Mouse (Mus musculus) heart, embryonic 11.5 days (tissue): ENCODE data around the gene Pappa. TPM values are rescaled to one million over a fixed set of nuclear protein-coding genes. Genes with fewer than 3 reads are reported as not detected.

ENCODE experiments used
- ATAC-seq: fragments of 200-750 bp; cut with Nextera tagmentation; replicated peaks from 2 replicates; pipeline ENCODE4 v1.8.0; 2017; ENCODE audit warnings: moderate library complexity; ENCODE audit not compliant: insufficient number of reproducible peaks, low FRiP score, low TSS enrichment
- H3K27ac ChIP-seq: fragments of 300-500 bp; sonication (generic); 2 replicates; pipeline ENCODE4 v1.5.1; 2014; ENCODE audit warnings: mild to moderate bottlenecking, low read depth, low read length
- H3K27me3 ChIP-seq: fragments of 300-500 bp; sonication (generic); 2 replicates; pipeline ENCODE4 v1.6.1; 2014; ENCODE audit warnings: mild to moderate bottlenecking, low read length, mixed read lengths; ENCODE audit not compliant: control insufficient read depth, insufficient read depth
- H3K36me3 ChIP-seq: fragments of 300-500 bp; sonication (generic); 2 replicates; pipeline ENCODE4 v1.6.1; 2014; ENCODE audit warnings: mild to moderate bottlenecking, low read length, moderate library complexity, mixed read lengths; ENCODE audit not compliant: control insufficient read depth, insufficient read depth
- H3K4me1 ChIP-seq: fragments of 300-500 bp; sonication (generic); 2 replicates; pipeline ENCODE4 v1.6.1; 2014; ENCODE audit warnings: low read length; ENCODE audit not compliant: control insufficient read depth, insufficient read depth
- H3K4me2 ChIP-seq: fragments of 300-500 bp; sonication (generic); 2 replicates; pipeline ENCODE4 v1.6.1; 2014; ENCODE audit warnings: mild to moderate bottlenecking, moderate library complexity
- H3K4me3 ChIP-seq: fragments of 300-500 bp; sonication (generic); 2 replicates; pipeline ENCODE4 v1.5.1; 2014; ENCODE audit warnings: low read depth, low read length
- H3K9ac ChIP-seq: fragments of 300-500 bp; sonication (generic); 2 replicates; pipeline ENCODE4 v1.6.1; 2014; ENCODE audit warnings: mild to moderate bottlenecking, low read depth, low read length, moderate library complexity
- H3K9me3 ChIP-seq: fragments of 300-500 bp; sonication (generic); replicated peaks from 2 replicates; pipeline ENCODE4 v1.6.1; 2016; ENCODE audit warnings: low read length; ENCODE audit not compliant: control insufficient read depth
- WGBS: fragments of 180-500 bp; shearing (Covaris S2); extraction: QIAGEN DNeasy Blood & Tissue Kit; methylation state at CpG from one replicate; pipeline ENCODE4 v1.1.7; 2014; ENCODE audit not compliant: insufficient replicate concordance; 5-methylcytosine and 5-hydroxymethylcytosine counted together
- polyA plus RNA-seq: library from polyadenylated mRNA; unstranded; fragments of >200 nt; fragmentation: Nextera tagmentation; extraction: Ambion mirVana; gene quantifications from 2 replicates; pipeline ENCODE4 v1.2.1, GENCODE M21; 2014

Pappa gene
- polyA plus RNA-seq, 1 experiment from 2014 or later, result 1.3 TPM

- Histone ChIP-seq H3K36me3 (no peaks in the 10 kb centered on the region), H3K9ac (no peak overlapping the region), H3K9me3 (no peaks in the 10 kb centered on the region), H3K4me1 (no peaks in the 10 kb centered on the region), H3K27me3 (no peaks in the 10 kb centered on the region), H3K4me2 (no peak overlapping the region), H3K4me3 (no peak overlapping the region), H3K27ac (no peak overlapping the region)
- WGBS, result 81% methylated on average over 1 of the region's 1 CpGs
- no peak for ATAC-seq
Observed at GRCm38 (mm10) chr4:65187716-65188115, 63.7 kb downstream of the Pappa start.

- 60% methylated on average over 6 of the region's 6 CpGs for WGBS
- Histone ChIP-seq H3K9ac (no peak overlapping the region), H3K4me3 (no peak overlapping the region), H3K4me1 (no peaks in the 10 kb centered on the region), H3K36me3 (no peaks in the 10 kb centered on the region), H3K27me3 (no peaks in the 10 kb centered on the region), H3K9me3 (no peaks in the 10 kb centered on the region), H3K27ac (no peak overlapping the region), H3K4me2 (no peak overlapping the region)
- no peak for ATAC-seq
Observed at GRCm38 (mm10) chr4:65188921-65189485, 65.0 kb downstream of the Pappa start.

- Histone ChIP-seq H3K27me3 (no peaks in the 10 kb centered on the region), H3K9ac (no peak overlapping the region), H3K4me1 (no peaks in the 10 kb centered on the region), H3K4me2 (no peak overlapping the region), H3K36me3 (no peaks in the 10 kb centered on the region), H3K4me3 (no peak overlapping the region), H3K9me3 (no peaks in the 10 kb centered on the region), H3K27ac (no peak overlapping the region)
- no peak for ATAC-seq
- 73% methylated on average over 3 of the region's 3 CpGs for WGBS
Observed at GRCm38 (mm10) chr4:65192810-65193209, 68.8 kb downstream of the Pappa start.

- no peaks in the 10 kb centered on the region for H3K27me3 ChIP-seq
- H3K36me3 ChIP-seq, result no peaks in the 10 kb centered on the region
- H3K4me2 ChIP-seq, result no peak overlapping the region
- no peak overlapping the region for H3K9ac ChIP-seq
- H3K4me3 ChIP-seq, result no peak overlapping the region
- 77% methylated on average over 1 of the region's 1 CpGs for WGBS
- no peak overlapping the region for H3K27ac ChIP-seq
- no peak for ATAC-seq
- H3K4me1 ChIP-seq, result no peaks in the 10 kb centered on the region
- H3K9me3 ChIP-seq, result no peaks in the 10 kb centered on the region
Observed at GRCm38 (mm10) chr4:65195971-65196370, 72.0 kb downstream of the Pappa start.

GRCm38 (mm10) chr4:65203666-65204065 is 79.7 kb downstream of the Pappa start:
- no peak for ATAC-seq
- Histone ChIP-seq H3K9ac (no peak overlapping the region), H3K4me3 (no peak overlapping the region), H3K9me3 (no peaks in the 10 kb centered on the region), H3K4me2 (no peak overlapping the region), H3K27me3 (no peaks in the 10 kb centered on the region), H3K4me1 (no peaks in the 10 kb centered on the region), H3K36me3 (no peaks in the 10 kb centered on the region), H3K27ac (no peak overlapping the region)
- 54% methylated on average over 5 of the region's 5 CpGs for WGBS

GRCm38 (mm10) chr4:65205446-65205845 is 81.5 kb downstream of the Pappa start:
- H3K4me3 ChIP-seq, result no peak overlapping the region
- no peak overlapping the region for H3K27ac ChIP-seq
- no peak overlapping the region for H3K9ac ChIP-seq
- H3K36me3 ChIP-seq, result no peaks in the 10 kb centered on the region
- 78% methylated on average over 2 of the region's 2 CpGs for WGBS
- no peak overlapping the region for H3K4me2 ChIP-seq
- no peak for ATAC-seq
- no peaks in the 10 kb centered on the region for H3K27me3 ChIP-seq
- H3K4me1 ChIP-seq, result no peaks in the 10 kb centered on the region
- H3K9me3 ChIP-seq, result no peaks in the 10 kb centered on the region

- H3K27ac ChIP-seq, result no peak overlapping the region
- H3K4me1 ChIP-seq, result no peaks in the 10 kb centered on the region
- ATAC-seq, result no peak
- H3K4me2 ChIP-seq, result no peak overlapping the region
- no peaks in the 10 kb centered on the region for H3K36me3 ChIP-seq
- no peaks in the 10 kb centered on the region for H3K9me3 ChIP-seq
- no peaks in the 10 kb centered on the region for H3K27me3 ChIP-seq
- H3K9ac ChIP-seq, result no peak overlapping the region
- WGBS, result 54% methylated on average over 3 of the region's 3 CpGs
- H3K4me3 ChIP-seq, result no peak overlapping the region
Observed at GRCm38 (mm10) chr4:65209369-65210015, 85.5 kb downstream of the Pappa start.

- ATAC-seq, result no peak
- no peak overlapping the region for H3K27ac ChIP-seq
- no peaks in the 10 kb centered on the region for H3K27me3 ChIP-seq
- no peak overlapping the region for H3K9ac ChIP-seq
- no peaks in the 10 kb centered on the region for H3K36me3 ChIP-seq
- no peak overlapping the region for H3K4me2 ChIP-seq
- no peaks in the 10 kb centered on the region for H3K9me3 ChIP-seq
- no peak overlapping the region for H3K4me3 ChIP-seq
- 53% methylated on average over 3 of the region's 3 CpGs for WGBS
- H3K4me1 ChIP-seq, result 0 out of 2 replicates have a peak, but pooled peaks cover 4% of the 10 kb centered on the region
Observed at GRCm38 (mm10) chr4:65216682-65217081, 92.7 kb downstream of the Pappa start.
